Mouse (Mus musculus): ENCODE results near the gene Arid3c. TPM values are rescaled to one million over a fixed set of nuclear protein-coding genes. Genes with fewer than 3 reads are reported as not detected.

Gene Arid3c
- polyA plus RNA-seq, 1 experiment from 2014 or later: 0.59 TPM

GRCm38 (mm10) chr4:41757321-41757720 lies 26.4 kb upstream of the Arid3c start:
- H3K27me3 ChIP-seq (ENCODE audit: control insufficient read depth, insufficient read depth, low read length): no peaks in the 10 kb centered on the region
- no peak overlapping the region for H3K4me2 ChIP-seq (ENCODE audit: low read depth, low read length, severe bottlenecking)
- ATAC-seq (replicated peaks; ENCODE audit: low FRiP score) (no peak), DNase-seq (ENCODE audit: low spot score) (peak; percentile 37)
- no peaks in the 10 kb centered on the region for H3K9me3 ChIP-seq (ENCODE audit: control insufficient read depth, low read length)
- WGBS: 94% methylated on average over 13 of the region's 13 CpGs
- peaks cover 11% of the 10 kb centered on the region for H3K4me1 ChIP-seq (replicated peaks; ENCODE audit: control insufficient read depth, insufficient read depth, low read length)
- no peak overlapping the region for H3K4me3 ChIP-seq (ENCODE audit: low read depth, low read length)
- H3K36me3 ChIP-seq (ENCODE audit: control insufficient read depth, insufficient read depth, low read length): no peaks in the 10 kb centered on the region
- H3K9ac ChIP-seq (ENCODE audit: low read length): no peak overlapping the region
- H3K27ac ChIP-seq (ENCODE audit: low read depth, low read length): no peak overlapping the region

GRCm38 (mm10) chr4:41756440-41756839 lies 25.5 kb upstream of the Arid3c start:
- peak; percentile 52 for DNase-seq (ENCODE audit: low spot score)
- H3K4me1 ChIP-seq (replicated peaks; ENCODE audit: control insufficient read depth, insufficient read depth, low read length): peaks cover 8% of the 10 kb centered on the region
- no peaks in the 10 kb centered on the region for H3K27me3 ChIP-seq (ENCODE audit: control insufficient read depth, insufficient read depth, low read length)
- ATAC-seq (replicated peaks; ENCODE audit: low FRiP score): no peak
- peak overlapping the region; percentile 95; the same call in 1 of the 2 replicates for H3K4me2 ChIP-seq (ENCODE audit: low read depth, low read length, severe bottlenecking)
- WGBS: 78% methylated on average over 8 of the region's 8 CpGs
- H3K4me3 ChIP-seq (ENCODE audit: low read depth, low read length): peak overlapping the region; percentile 64
- no peak overlapping the region; the same call in 1 of the 2 replicates for H3K9ac ChIP-seq (ENCODE audit: low read length)
- H3K9me3 ChIP-seq (ENCODE audit: control insufficient read depth, low read length): no peaks in the 10 kb centered on the region
- no peak overlapping the region for H3K27ac ChIP-seq (ENCODE audit: low read depth, low read length)
- H3K36me3 ChIP-seq (ENCODE audit: control insufficient read depth, insufficient read depth, low read length): no peaks in the 10 kb centered on the region

GRCm38 (mm10) chr4:41755338-41756305 lies 24.7 kb upstream of the Arid3c start, which contains the start of gene Sigmar1:
TSS of gene Sigmar1 (minus strand) at chr4:41756157.
- peak within 1 kb of the TSS; percentile 64 for H3K9ac ChIP-seq (ENCODE audit: low read length)
- peak within 1 kb of the TSS; percentile 64 for H3K4me3 ChIP-seq (ENCODE audit: low read depth, low read length)
- H3K9me3 ChIP-seq (ENCODE audit: control insufficient read depth, low read length): no peaks in the 10 kb centered on the region
- DNase-seq (ENCODE audit: low spot score) (peak; percentile 86), ATAC-seq (replicated peaks; ENCODE audit: low FRiP score) (peak; percentile 67)
- under 1% methylated on average over 56 of the region's 57 CpGs for WGBS
- peak within 1 kb of the TSS; percentile 27; the same call in 1 of the 2 replicates for H3K27ac ChIP-seq (ENCODE audit: low read depth, low read length)
- H3K36me3 ChIP-seq (ENCODE audit: control insufficient read depth, insufficient read depth, low read length): no peaks in the 10 kb centered on the region
- peaks cover 3% of the 10 kb centered on the region; the same call in 1 of the 2 replicates for H3K4me1 ChIP-seq (replicated peaks; ENCODE audit: control insufficient read depth, insufficient read depth, low read length)
- no peaks in the 10 kb centered on the region for H3K27me3 ChIP-seq (ENCODE audit: control insufficient read depth, insufficient read depth, low read length)
- H3K4me2 ChIP-seq (ENCODE audit: low read depth, low read length, severe bottlenecking): peak within 1 kb of the TSS; percentile 95

GRCm38 (mm10) chr4:41754797-41755337 lies 23.9 kb upstream of the Arid3c start, which contains the start of gene Galt:
TSS of gene Galt (plus strand) at chr4:41755228.
- Histone ChIP-seq H3K27me3 (ENCODE audit: control insufficient read depth, insufficient read depth, low read length) (no peaks in the 10 kb centered on the region), H3K9me3 (ENCODE audit: control insufficient read depth, low read length) (no peaks in the 10 kb centered on the region), H3K4me2 (ENCODE audit: low read depth, low read length, severe bottlenecking) (peak within 1 kb of the TSS; percentile 95), H3K4me1 (replicated peaks; ENCODE audit: control insufficient read depth, insufficient read depth, low read length) (no peaks in the 10 kb centered on the region; the same call in 1 of the 2 replicates), H3K36me3 (ENCODE audit: control insufficient read depth, insufficient read depth, low read length) (no peaks in the 10 kb centered on the region), H3K9ac (ENCODE audit: low read length) (peak within 1 kb of the TSS; percentile 64), H3K27ac (ENCODE audit: low read depth, low read length) (peak within 1 kb of the TSS; percentile 27; the same call in 1 of the 2 replicates), H3K4me3 (ENCODE audit: low read depth, low read length) (peak within 1 kb of the TSS; percentile 64)
- no peak for DNase-seq (ENCODE audit: low spot score)
- peak; percentile 60 for ATAC-seq (replicated peaks; ENCODE audit: low FRiP score)
- WGBS: 12% methylated on average over 14 of the region's 14 CpGs

- WGBS: 91% methylated on average over 1 of the region's 1 CpGs
- H3K9ac ChIP-seq (ENCODE audit: low read length): no peak overlapping the region
- ATAC-seq (replicated peaks; ENCODE audit: low FRiP score) (no peak), DNase-seq (ENCODE audit: low spot score) (no peak)
- H3K27me3 ChIP-seq (ENCODE audit: control insufficient read depth, insufficient read depth, low read length): no peaks in the 10 kb centered on the region
- H3K4me3 ChIP-seq (ENCODE audit: low read depth, low read length): no peak overlapping the region
- H3K36me3 ChIP-seq (ENCODE audit: control insufficient read depth, insufficient read depth, low read length): no peaks in the 10 kb centered on the region
- no peak overlapping the region for H3K4me2 ChIP-seq (ENCODE audit: low read depth, low read length, severe bottlenecking)
- 0 out of 2 replicates have a peak, but pooled peaks cover 3% of the 10 kb centered on the region for H3K4me1 ChIP-seq (replicated peaks; ENCODE audit: control insufficient read depth, insufficient read depth, low read length)
- H3K27ac ChIP-seq (ENCODE audit: low read depth, low read length): no peak overlapping the region
- H3K9me3 ChIP-seq (ENCODE audit: control insufficient read depth, low read length): peaks cover 12% of the 10 kb centered on the region; the same call in 1 of the 2 replicates
These were observed 14.1 kb upstream of the Arid3c start for GRCm38 (mm10) chr4:41745021-41745420.

- WGBS: 81% methylated on average over 2 of the region's 2 CpGs
- H3K4me2 ChIP-seq (ENCODE audit: low read depth, low read length, severe bottlenecking): no peak overlapping the region
- DNase-seq (ENCODE audit: low spot score) (no peak), ATAC-seq (replicated peaks; ENCODE audit: low FRiP score) (no peak)
- no peaks in the 10 kb centered on the region; the same call in 1 of the 2 replicates for H3K36me3 ChIP-seq (ENCODE audit: control insufficient read depth, insufficient read depth, low read length)
- H3K4me3 ChIP-seq (ENCODE audit: low read depth, low read length): no peak overlapping the region
- no peak overlapping the region for H3K9ac ChIP-seq (ENCODE audit: low read length)
- no peaks in the 10 kb centered on the region for H3K27me3 ChIP-seq (ENCODE audit: control insufficient read depth, insufficient read depth, low read length)
- peaks cover 6% of the 10 kb centered on the region; the same call in 1 of the 2 replicates for H3K4me1 ChIP-seq (replicated peaks; ENCODE audit: control insufficient read depth, insufficient read depth, low read length)
- peaks cover 12% of the 10 kb centered on the region; the same call in 1 of the 2 replicates for H3K9me3 ChIP-seq (ENCODE audit: control insufficient read depth, low read length)
- H3K27ac ChIP-seq (ENCODE audit: low read depth, low read length): no peak overlapping the region
These were observed 13.2 kb upstream of the Arid3c start for GRCm38 (mm10) chr4:41744131-41744530.

GRCm38 (mm10) chr4:41741158-41741560 lies 10.2 kb upstream of the Arid3c start:
- DNase-seq (ENCODE audit: low spot score): peak; percentile 95
- Histone ChIP-seq H3K9ac (ENCODE audit: low read length) (peak overlapping the region; percentile 82), H3K4me2 (ENCODE audit: low read depth, low read length, severe bottlenecking) (peak overlapping the region; percentile 93), H3K9me3 (ENCODE audit: control insufficient read depth, low read length) (peaks cover 4% of the 10 kb centered on the region; the same call in 1 of the 2 replicates), H3K27me3 (ENCODE audit: control insufficient read depth, insufficient read depth, low read length) (no peaks in the 10 kb centered on the region), H3K4me1 (replicated peaks; ENCODE audit: control insufficient read depth, insufficient read depth, low read length) (peaks cover 6% of the 10 kb centered on the region; the same call in 1 of the 2 replicates), H3K36me3 (ENCODE audit: control insufficient read depth, insufficient read depth, low read length) (peaks cover 3% of the 10 kb centered on the region; the same call in 1 of the 2 replicates), H3K4me3 (ENCODE audit: low read depth, low read length) (peak overlapping the region; percentile 77), H3K27ac (ENCODE audit: low read depth, low read length) (peak overlapping the region; percentile 14; the same call in 1 of the 2 replicates)
- ATAC-seq (replicated peaks; ENCODE audit: low FRiP score): peak; percentile 97
- WGBS: under 1% methylated on average over 27 of the region's 27 CpGs

Measured in forebrain, embryonic 11.5 days (tissue).